Mouse (Mus musculus) forebrain, postnatal 0 days (tissue): ENCODE measurements at regions not wholly inside any gene's neighbourhood (a gene's known extent, or its start where the extent isn't known, plus 50 kb on each side); places are given as distances from the start of the nearest gene placed in this dataset.
"Not testable (repeated sequence)": the region's sequence is repeated elsewhere in the genome, so short reads cannot be mapped to it uniquely, and the experiment has no call there.

Experiments
- ATAC-seq: fragments of 200-750 bp; cut with Nextera tagmentation; 2 replicates; pipeline ENCODE4 v1.8.0; 2017; ENCODE audit warnings: mild to moderate bottlenecking, moderate library complexity
- DNase-seq: peaks from one replicate; pipeline ENCODE4 v3.0.0-alpha.2; 2015
- H3K27ac ChIP-seq: fragments of 300-500 bp; sonication (generic); 2 replicates; pipeline ENCODE4 v1.5.1; 2014; ENCODE audit warnings: low read depth, mild to moderate bottlenecking, antibody characterized with exemption, low read length, moderate library complexity, mixed read lengths
- H3K27me3 ChIP-seq: fragments of 300-500 bp; sonication (generic); 2 replicates; pipeline ENCODE4 v1.6.1; 2014; ENCODE audit warnings: mild to moderate bottlenecking, low read length, mixed read lengths; ENCODE audit not compliant: insufficient read depth
- H3K36me3 ChIP-seq: fragments of 300-500 bp; sonication (generic); 2 replicates; pipeline ENCODE4 v1.6.1; 2014; ENCODE audit warnings: mild to moderate bottlenecking, moderate library complexity; ENCODE audit not compliant: insufficient read depth
- H3K4me1 ChIP-seq: fragments of 300-500 bp; sonication (generic); 2 replicates; pipeline ENCODE4 v1.6.1; 2014; ENCODE audit warnings: antibody characterized with exemption; ENCODE audit not compliant: insufficient read depth
- H3K4me2 ChIP-seq: fragments of 300-500 bp; sonication (generic); 2 replicates; pipeline ENCODE4 v1.6.1; 2014; ENCODE audit warnings: low read depth, mild to moderate bottlenecking, moderate library complexity
- H3K4me3 ChIP-seq: fragments of 300-500 bp; sonication (generic); 2 replicates; pipeline ENCODE4 v1.5.1; 2014; ENCODE audit warnings: low read depth, low read length, mixed read lengths
- H3K9ac ChIP-seq: fragments of 300-500 bp; sonication (generic); 2 replicates; pipeline ENCODE4 v1.6.1; 2014; ENCODE audit warnings: mild to moderate bottlenecking
- H3K9me3 ChIP-seq: fragments of 300-500 bp; sonication (generic); 2 replicates; pipeline ENCODE4 v1.6.1; 2016; ENCODE audit warnings: low read length
- CTCF ChIP-seq: sonication (generic); IDR thresholded peaks from 2 replicates; pipeline ENCODE4 v1.5.1; 2016; ENCODE audit warnings: antibody characterized with exemption, control low read depth, low read depth
- WGBS: fragments of 180-500 bp; shearing (Covaris S2); extraction: QIAGEN DNeasy Blood & Tissue Kit; methylation state at CpG from one replicate; pipeline ENCODE4 v1.1.7; 2014; 5-methylcytosine and 5-hydroxymethylcytosine counted together

- no peak for TF ChIP-seq CTCF
- no peak overlapping the region for H3K9ac ChIP-seq
- no peak overlapping the region for H3K4me2 ChIP-seq
- no peaks in the 10 kb centered on the region for H3K27me3 ChIP-seq
- no peak for DNase-seq
- H3K36me3 ChIP-seq = no peaks in the 10 kb centered on the region
- 63% methylated on average over 1 of the region's 1 CpGs for WGBS
- H3K9me3 ChIP-seq = peaks cover 2% of the 10 kb centered on the region; the same call in 1 of the 2 replicates
- no peak overlapping the region for H3K27ac ChIP-seq
- H3K4me1 ChIP-seq = no peaks in the 10 kb centered on the region
- H3K4me3 ChIP-seq = no peak overlapping the region
- no peak for ATAC-seq
Observed at GRCm38 (mm10) chr6:68835186-68835585, 1299.6 kb upstream of the Tacstd2 start.

- TF ChIP-seq CTCF = no peak
- Histone ChIP-seq H3K4me3 (no peak overlapping the region), H3K27ac (no peak overlapping the region), H3K9me3 (peaks cover 2% of the 10 kb centered on the region; the same call in 1 of the 2 replicates), H3K27me3 (no peaks in the 10 kb centered on the region), H3K4me1 (no peaks in the 10 kb centered on the region), H3K9ac (no peak overlapping the region), H3K36me3 (no peaks in the 10 kb centered on the region), H3K4me2 (no peak overlapping the region)
- ATAC-seq = no peak
- no peak for DNase-seq
- 82% methylated on average over 4 of the region's 4 CpGs for WGBS
Observed at GRCm38 (mm10) chr6:68834633-68835032, 1299.0 kb upstream of the Tacstd2 start.

GRCm38 (mm10) chr6:68828460-68828859 lies 1292.9 kb upstream of the Tacstd2 start:
- WGBS = 89% methylated on average over 1 of the region's 1 CpGs
- H3K9ac ChIP-seq, H3K4me3 ChIP-seq, H3K27me3 ChIP-seq, H3K9me3 ChIP-seq, H3K36me3 ChIP-seq, H3K4me1 ChIP-seq, ATAC-seq, DNase-seq, H3K27ac ChIP-seq, H3K4me2 ChIP-seq: not testable (repeated sequence)

- no peak overlapping the region for H3K27ac ChIP-seq
- ATAC-seq (no peak), DNase-seq (no peak)
- no peaks in the 10 kb centered on the region for H3K9me3 ChIP-seq
- 69% methylated on average over 3 of the region's 3 CpGs for WGBS
- TF ChIP-seq CTCF = no peak
- no peak overlapping the region for H3K4me3 ChIP-seq
- H3K9ac ChIP-seq = no peak overlapping the region
- no peaks in the 10 kb centered on the region for H3K27me3 ChIP-seq
- no peaks in the 10 kb centered on the region for H3K36me3 ChIP-seq
- H3K4me2 ChIP-seq = no peak overlapping the region
- no peaks in the 10 kb centered on the region for H3K4me1 ChIP-seq
Observed at GRCm38 (mm10) chr6:68813346-68813745, 1277.8 kb upstream of the Tacstd2 start.

GRCm38 (mm10) chr6:68799205-68799604 lies 1263.6 kb upstream of the Tacstd2 start:
- H3K27ac ChIP-seq, H3K4me3 ChIP-seq, DNase-seq, H3K4me1 ChIP-seq, H3K4me2 ChIP-seq, H3K9me3 ChIP-seq, H3K36me3 ChIP-seq, H3K27me3 ChIP-seq, ATAC-seq, H3K9ac ChIP-seq: not testable (repeated sequence)
- WGBS = 94% methylated on average over 15 of the region's 19 CpGs

GRCm38 (mm10) chr6:68771507-68771906 lies 1235.9 kb upstream of the Tacstd2 start:
- Histone ChIP-seq H3K9ac (no peak overlapping the region), H3K4me1 (no peaks in the 10 kb centered on the region), H3K27ac (no peak overlapping the region), H3K36me3 (no peaks in the 10 kb centered on the region), H3K4me3 (no peak overlapping the region), H3K27me3 (no peaks in the 10 kb centered on the region), H3K4me2 (no peak overlapping the region), H3K9me3 (no peaks in the 10 kb centered on the region; the same call in 1 of the 2 replicates)
- DNase-seq (no peak), ATAC-seq (no peak)
- WGBS = 79% methylated on average over 2 of the region's 2 CpGs
- no peak for TF ChIP-seq CTCF

GRCm38 (mm10) chr6:68750451-68750850 lies 1214.9 kb upstream of the Tacstd2 start:
- ATAC-seq (no peak), DNase-seq (no peak)
- TF ChIP-seq CTCF = no peak
- no peak overlapping the region for H3K4me3 ChIP-seq
- no peaks in the 10 kb centered on the region for H3K36me3 ChIP-seq
- H3K27ac ChIP-seq = no peak overlapping the region
- H3K27me3 ChIP-seq = no peaks in the 10 kb centered on the region
- WGBS = 98% methylated on average over 1 of the region's 1 CpGs
- no peak overlapping the region for H3K4me2 ChIP-seq
- H3K9ac ChIP-seq = no peak overlapping the region
- no peaks in the 10 kb centered on the region for H3K4me1 ChIP-seq
- H3K9me3 ChIP-seq = no peaks in the 10 kb centered on the region

GRCm38 (mm10) chr6:68749699-68750098 lies 1214.1 kb upstream of the Tacstd2 start:
- Histone ChIP-seq H3K4me3 (no peak overlapping the region), H3K27ac (no peak overlapping the region), H3K36me3 (no peaks in the 10 kb centered on the region), H3K4me2 (no peak overlapping the region), H3K9me3 (no peaks in the 10 kb centered on the region), H3K4me1 (no peaks in the 10 kb centered on the region), H3K27me3 (no peaks in the 10 kb centered on the region), H3K9ac (no peak overlapping the region)
- 83% methylated on average over 3 of the region's 3 CpGs for WGBS
- DNase-seq (no peak), ATAC-seq (no peak)
- no peak for TF ChIP-seq CTCF
